Mouse (Mus musculus) left cerebral cortex, postnatal 14 days (tissue): ENCODE measurements around the gene Cfb. TPM values are rescaled to one million over a fixed set of nuclear protein-coding genes. Genes with fewer than 3 reads are reported as not detected.

Experiments used
- microRNA-seq, 2 experiments: library from miRNA; unstranded; fragments of <30 nt; microRNA quantifications; one replicate each; pipeline ENCODE4 v1.2.0; 2022
- total RNA-seq, 2 experiments: library from RNA; stranded (reverse); gene quantifications; 2 replicates each; pipeline ENCODE4 v1.2.3; 2021

Cfb gene
- total RNA-seq, 2 experiments from 2014 or later = 0.20 TPM; not detected in 1

Small RNA genes lying within 50 kb of the gene (microRNA-seq; reads per million reads assigned to microRNA genes)
- gene Mir6970 (4.0 to 4.4 reads per million in 2 experiments), gene Mir6971 (1.7 to 4.2 reads per million in 2 experiments), gene Mir6972 (0 reads per million in 2 experiments)

Other genes starting within 250 kb of the Cfb start
- 1 to 10 TPM; 3.5 to 4.1 TPM for gene Egfl8, start 246.5 kb downstream of the Cfb start, total RNA-seq
- 10 to 100 TPM; 39.3 to 45.7 TPM for gene Ppt2, start 234.0 kb downstream of the Cfb start, total RNA-seq
- gene Prrt1, start 233.0 kb downstream of the Cfb start, total RNA-seq = 100 to 1,000 TPM; 195 to 228 TPM
- 10 to 100 TPM; 16.1 to 16.7 TPM for gene Fkbpl, start 217.8 kb downstream of the Cfb start, total RNA-seq
- gene Atf6b, start 215.4 kb downstream of the Cfb start, total RNA-seq = 10 to 100 TPM; 76.4 to 80.3 TPM
- gene Tnxb, start 192.0 kb downstream of the Cfb start, total RNA-seq = 1 to 10 TPM; 1.5 to 1.8 TPM
- gene C4b, start 118.6 kb downstream of the Cfb start, total RNA-seq = 1 to 10 TPM; 5.2 to 8.0 TPM
- not detected for gene Cyp21a1, start 58.0 kb downstream of the Cfb start, total RNA-seq
- 10 to 100 TPM; 58.2 to 59.3 TPM for gene Stk19, start 25.6 kb downstream of the Cfb start, total RNA-seq
- gene Dxo, start 25.5 kb downstream of the Cfb start, total RNA-seq = 10 to 100 TPM; 33.5 to 35.8 TPM
- 10 to 100 TPM; 68.5 to 73.1 TPM for gene Skiv2l, start 12.3 kb downstream of the Cfb start, total RNA-seq
- gene Nelfe, start 12.1 kb downstream of the Cfb start, total RNA-seq = 10 to 100 TPM; 29.1 to 30.5 TPM
- 1 to 10 TPM; 5.0 to 5.1 TPM for gene Zbtb12, start 17.0 kb upstream of the Cfb start, total RNA-seq
- under 1 TPM in 1 of 2 experiments, not detected in 1; 0.26 TPM for gene Gm20547, start 19.5 kb upstream of the Cfb start, total RNA-seq
- 1 to 10 TPM; 2.5 to 2.9 TPM for gene C2, start 35.7 kb upstream of the Cfb start, total RNA-seq
- 100 to 1,000 TPM; 166 to 171 TPM for gene Ehmt2, start 36.0 kb upstream of the Cfb start, total RNA-seq
- under 1 TPM; 0.38 to 0.40 TPM for gene Slc44a4, start 51.9 kb upstream of the Cfb start, total RNA-seq
- 10 to 100 TPM; 32.1 to 32.8 TPM for gene Neu1, start 68.7 kb upstream of the Cfb start, total RNA-seq
- gene Hspa1b, start 96.7 kb upstream of the Cfb start, total RNA-seq = 1 to 10 TPM; 3.3 to 3.5 TPM
- not detected for gene Gm20481, start 107.4 kb upstream of the Cfb start, total RNA-seq
- 1 to 10 TPM; 5.5 to 6.7 TPM for gene Hspa1a, start 109.6 kb upstream of the Cfb start, total RNA-seq
- under 1 TPM; 0.15 TPM for gene Hspa1l, start 110.2 kb upstream of the Cfb start, total RNA-seq
- gene Lsm2, start 119.3 kb upstream of the Cfb start, total RNA-seq = 10 to 100 TPM; 19.9 to 25.7 TPM
- gene Vars, start 138.5 kb upstream of the Cfb start, total RNA-seq = 10 to 100 TPM; 43.1 to 48.6 TPM
- gene Vwa7, start 154.1 kb upstream of the Cfb start, total RNA-seq = under 1 TPM; 0.17 to 0.24 TPM
- gene Sapcd1, start 165.5 kb upstream of the Cfb start, total RNA-seq = under 1 TPM in 1 of 2 experiments, not detected in 1; 0.92 TPM
- gene Msh5, start 184.2 kb upstream of the Cfb start, total RNA-seq = under 1 TPM; 0.59 to 0.75 TPM
- 10 to 100 TPM; 10.1 to 13.8 TPM for gene Clic1, start 187.4 kb upstream of the Cfb start, total RNA-seq
- 10 to 100 TPM; 16.9 to 19.4 TPM for gene Ddah2, start 196.5 kb upstream of the Cfb start, total RNA-seq
- not detected for gene Ly6g6c, start 202.9 kb upstream of the Cfb start, total RNA-seq
- not detected for gene Mpig6b, start 203.7 kb upstream of the Cfb start, total RNA-seq
- gene Ly6g6e, start 214.4 kb upstream of the Cfb start, total RNA-seq = 1 to 10 TPM; 2.4 to 2.9 TPM
- gene Ly6g6d, start 215.5 kb upstream of the Cfb start, total RNA-seq = 1 to 10 TPM in 1 of 2 experiments, not detected in 1; 1.2 TPM
- not detected for gene Ly6g6f, start 223.1 kb upstream of the Cfb start, total RNA-seq
- 100 to 1,000 TPM; 101 to 113 TPM for gene Abhd16a, start 226.7 kb upstream of the Cfb start, total RNA-seq
- not detected for gene Ly6g5c, start 245.8 kb upstream of the Cfb start, total RNA-seq